Mouse (Mus musculus) midbrain, embryonic 15.5 days (tissue): ENCODE results near the gene 1700067K01Rik. TPM values are rescaled to one million over a fixed set of nuclear protein-coding genes. Genes with fewer than 3 reads are reported as not detected.

ENCODE experiments used
- ATAC-seq: fragments of 200-750 bp; cut with Nextera tagmentation; replicated peaks from 2 replicates; pipeline ENCODE4 v1.8.0; 2017; ENCODE audit warnings: moderate TSS enrichment
- H3K27ac ChIP-seq: fragments of 300-500 bp; sonication (generic); 2 replicates; pipeline ENCODE4 v1.5.1; 2015; ENCODE audit warnings: mild to moderate bottlenecking, inconsistent platforms
- H3K27me3 ChIP-seq: fragments of 300-500 bp; sonication (generic); replicated peaks from 2 replicates; pipeline ENCODE4 v1.6.1; 2015; ENCODE audit warnings: inconsistent platforms
- H3K36me3 ChIP-seq: fragments of 300-500 bp; sonication (generic); replicated peaks from 2 replicates; pipeline ENCODE4 v1.6.1; 2015; ENCODE audit warnings: inconsistent platforms
- H3K4me1 ChIP-seq: fragments of 300-500 bp; sonication (generic); 2 replicates; pipeline ENCODE4 v1.6.1; 2015; ENCODE audit warnings: inconsistent platforms
- H3K4me2 ChIP-seq: fragments of 300-500 bp; sonication (generic); 2 replicates; pipeline ENCODE4 v1.6.1; 2015; ENCODE audit warnings: inconsistent platforms, mild to moderate bottlenecking, moderate library complexity
- H3K4me3 ChIP-seq: fragments of 300-500 bp; sonication (generic); 2 replicates; pipeline ENCODE4 v1.5.1; 2015; ENCODE audit warnings: mild to moderate bottlenecking, inconsistent platforms
- H3K9ac ChIP-seq: fragments of 300-500 bp; sonication (generic); 2 replicates; pipeline ENCODE4 v1.6.1; 2015; ENCODE audit warnings: mild to moderate bottlenecking, inconsistent platforms
- H3K9me3 ChIP-seq: fragments of 300-500 bp; sonication (generic); 2 replicates; pipeline ENCODE4 v1.6.1; 2016; ENCODE audit warnings: inconsistent platforms
- WGBS: fragments of 180-500 bp; shearing (Covaris S2); methylation state at CpG from one replicate; pipeline ENCODE4 v1.1.7; 2015; ENCODE audit warnings: mixed read lengths; 5-methylcytosine and 5-hydroxymethylcytosine counted together
- polyA plus RNA-seq: library from polyadenylated mRNA; unstranded; fragments of >200 nt; fragmentation: Nextera tagmentation; extraction: Ambion mirVana; gene quantifications from 2 replicates; pipeline ENCODE4 v1.2.1, GENCODE M21; 2015

The 1700067K01Rik gene
- polyA plus RNA-seq, 1 experiment from 2014 or later: 0.66 TPM

DNA sequence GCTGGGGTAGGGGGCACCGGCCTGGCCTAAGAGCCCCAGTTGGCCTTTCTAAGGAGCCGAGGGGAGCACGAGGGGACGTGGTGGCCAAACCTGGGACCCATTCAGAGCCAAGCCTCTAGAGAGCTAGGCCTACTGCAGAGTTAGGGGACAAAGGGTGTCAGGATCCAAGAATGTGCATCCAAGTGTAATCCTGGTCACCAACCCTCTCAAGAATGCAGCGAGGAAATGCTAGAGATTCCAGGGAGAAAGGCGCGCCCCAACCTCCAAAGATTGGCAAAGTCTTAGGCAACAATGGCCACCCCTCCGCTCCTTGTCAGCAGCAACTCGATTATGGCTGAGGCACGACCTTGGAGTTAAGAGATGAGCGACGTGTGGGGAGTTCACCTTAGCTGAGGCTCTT, 20.3 kb downstream of the 1700067K01Rik start:
- 36% methylated on average over 12 of the region's 12 CpGs for WGBS
- Histone ChIP-seq H3K27ac (no peak overlapping the region), H3K9me3 (no peaks in the 10 kb centered on the region), H3K4me1 (peaks cover 12% of the 10 kb centered on the region; the same call in 1 of the 2 replicates), H3K4me2 (no peak overlapping the region), H3K36me3 (no peaks in the 10 kb centered on the region), H3K27me3 (peaks cover 29% of the 10 kb centered on the region), H3K9ac (no peak overlapping the region), H3K4me3 (no peak overlapping the region)
- ATAC-seq: no peak

DNA sequence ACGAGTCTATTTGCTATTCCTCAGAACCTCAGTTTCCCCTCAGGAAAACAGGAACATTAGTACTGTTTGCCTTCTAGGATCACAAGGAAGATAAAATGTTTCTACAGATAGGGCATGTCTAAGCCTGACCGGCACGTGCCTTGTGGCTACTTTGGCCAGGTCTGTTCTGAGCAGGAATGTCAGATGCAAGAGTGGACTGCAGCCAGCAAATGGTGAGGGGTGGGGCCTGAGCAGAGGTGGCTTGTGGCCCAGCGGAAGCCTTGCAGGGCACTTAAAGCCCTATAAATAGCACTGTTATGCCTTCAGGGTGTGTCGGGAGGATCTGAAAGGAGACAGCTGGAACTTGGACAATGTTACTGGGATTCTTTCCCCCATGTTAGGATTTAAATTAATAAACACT, 21.8 kb downstream of the 1700067K01Rik start:
- WGBS: 58% methylated on average over 5 of the region's 5 CpGs
- H3K27ac ChIP-seq: no peak overlapping the region
- H3K36me3 ChIP-seq: no peaks in the 10 kb centered on the region
- H3K27me3 ChIP-seq: peaks cover 39% of the 10 kb centered on the region
- H3K9ac ChIP-seq: no peak overlapping the region
- no peak for ATAC-seq
- no peak overlapping the region for H3K4me3 ChIP-seq
- H3K4me1 ChIP-seq: peaks cover 12% of the 10 kb centered on the region; the same call in 1 of the 2 replicates
- no peak overlapping the region for H3K4me2 ChIP-seq
- no peaks in the 10 kb centered on the region for H3K9me3 ChIP-seq

DNA sequence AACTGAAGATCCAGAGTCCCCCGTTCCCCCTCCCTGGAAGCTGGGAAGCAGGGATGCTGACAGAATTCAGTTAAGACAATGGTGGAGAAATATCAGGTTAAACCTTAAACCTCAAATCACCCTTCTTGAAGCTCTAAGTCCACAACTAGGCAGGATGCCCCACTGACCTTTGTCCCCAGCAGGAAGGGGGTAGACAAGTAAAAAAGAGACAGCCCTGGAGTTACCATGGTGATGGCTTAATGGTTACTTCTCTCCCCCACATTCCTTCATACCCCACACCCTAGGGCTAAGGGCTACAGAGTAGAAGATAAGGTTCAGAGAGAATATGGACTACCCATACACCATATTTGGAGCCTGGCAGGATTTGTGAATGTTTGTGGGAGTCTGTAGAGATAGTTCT, 22.3 kb downstream of the 1700067K01Rik start:
- Histone ChIP-seq H3K27me3 (peaks cover 39% of the 10 kb centered on the region), H3K9me3 (no peaks in the 10 kb centered on the region), H3K4me3 (no peak overlapping the region), H3K4me1 (peaks cover 12% of the 10 kb centered on the region; the same call in 1 of the 2 replicates), H3K4me2 (no peak overlapping the region), H3K9ac (no peak overlapping the region), H3K36me3 (no peaks in the 10 kb centered on the region), H3K27ac (no peak overlapping the region)
- 82% methylated on average over 1 of the region's 1 CpGs for WGBS
- ATAC-seq: no peak

DNA sequence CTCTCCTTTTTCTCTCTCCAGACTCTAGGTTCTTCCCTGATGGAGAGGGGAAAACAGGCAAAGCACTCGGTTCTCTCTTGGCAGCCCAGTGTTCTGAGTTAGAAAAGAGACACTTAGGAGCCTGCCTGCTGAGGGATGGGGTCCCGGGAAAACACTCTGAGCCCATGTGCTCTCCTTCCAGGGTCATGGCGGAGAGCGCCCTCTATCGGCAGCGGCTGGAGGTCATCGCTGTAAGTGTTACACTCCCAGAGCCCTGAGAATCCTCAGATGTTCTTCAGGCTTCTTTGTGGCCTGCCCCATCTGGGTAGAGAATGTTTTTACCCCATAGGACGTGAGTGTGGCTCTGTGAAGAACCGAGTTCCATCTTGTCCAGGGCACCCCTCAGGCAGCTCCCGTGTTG, 22.9 kb downstream of the 1700067K01Rik start:
- WGBS: 13% methylated on average over 10 of the region's 10 CpGs

DNA sequence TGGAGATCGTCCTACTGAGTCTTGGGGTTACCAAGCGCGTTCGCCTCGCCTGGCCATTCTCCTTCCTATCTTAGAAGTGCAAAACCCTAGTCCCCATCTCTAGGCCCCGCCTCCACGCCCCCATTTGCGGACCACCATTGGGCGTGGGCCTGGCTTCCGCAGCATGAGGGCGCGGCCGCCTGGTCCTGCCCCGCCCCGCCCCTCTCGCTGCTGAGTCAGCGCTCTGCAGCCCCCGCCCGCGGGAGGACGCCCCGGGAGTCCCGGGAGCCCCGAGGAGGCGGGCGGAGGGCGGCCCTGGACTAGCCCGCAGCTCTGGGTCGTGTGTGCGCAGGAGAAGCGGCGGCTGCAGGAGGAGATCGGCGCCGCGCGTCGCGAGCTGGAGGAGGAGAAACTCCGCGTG, 24.6 kb downstream of the 1700067K01Rik start:
- Histone ChIP-seq H3K4me2 (peak overlapping the region; percentile 96), H3K4me3 (peak overlapping the region; percentile 52), H3K4me1 (peaks cover 12% of the 10 kb centered on the region; the same call in 1 of the 2 replicates), H3K36me3 (no peaks in the 10 kb centered on the region), H3K27me3 (peaks cover 35% of the 10 kb centered on the region), H3K27ac (no peak overlapping the region), H3K9me3 (no peaks in the 10 kb centered on the region), H3K9ac (peak overlapping the region; percentile 40)
- ATAC-seq: peak; percentile 71
- under 1% methylated on average over 41 of the region's 41 CpGs for WGBS

More for the DNA sequence above, 22.9 kb downstream of the 1700067K01Rik start:
- Histone ChIP-seq H3K4me3 (no peak overlapping the region), H3K36me3 (no peaks in the 10 kb centered on the region), H3K4me1 (peaks cover 12% of the 10 kb centered on the region; the same call in 1 of the 2 replicates), H3K27ac (no peak overlapping the region), H3K9me3 (no peaks in the 10 kb centered on the region), H3K27me3 (peaks cover 39% of the 10 kb centered on the region), H3K9ac (no peak overlapping the region), H3K4me2 (no peak overlapping the region)
- ATAC-seq: no peak

DNA sequence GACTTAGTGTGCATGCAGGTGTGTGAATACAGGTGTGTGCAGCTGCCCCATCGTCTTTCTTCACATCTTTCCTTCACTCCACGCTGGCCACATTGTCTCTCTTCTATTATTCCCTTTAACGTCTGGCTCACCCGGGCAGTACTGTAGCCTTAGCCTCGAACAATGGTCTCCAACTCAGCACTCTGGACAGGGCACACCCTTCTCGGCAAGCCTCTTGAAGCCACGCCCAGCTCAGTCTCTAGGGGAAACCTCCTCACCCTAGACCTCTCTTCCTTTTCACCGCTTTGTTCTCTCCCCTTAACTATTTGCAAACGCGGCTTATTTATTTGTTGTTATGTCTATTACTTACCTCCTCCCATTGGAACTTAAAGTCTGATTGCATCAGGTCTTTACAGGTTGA, 26.1 kb downstream of the 1700067K01Rik start:
- no peak overlapping the region for H3K9ac ChIP-seq
- H3K4me1 ChIP-seq: peaks cover 8% of the 10 kb centered on the region; the same call in 1 of the 2 replicates
- no peak overlapping the region for H3K27ac ChIP-seq
- H3K9me3 ChIP-seq: no peaks in the 10 kb centered on the region
- no peaks in the 10 kb centered on the region for H3K36me3 ChIP-seq
- 15% methylated on average over 10 of the region's 10 CpGs for WGBS
- no peak overlapping the region for H3K4me3 ChIP-seq
- peaks cover 26% of the 10 kb centered on the region for H3K27me3 ChIP-seq
- no peak overlapping the region for H3K4me2 ChIP-seq
- ATAC-seq: no peak

DNA sequence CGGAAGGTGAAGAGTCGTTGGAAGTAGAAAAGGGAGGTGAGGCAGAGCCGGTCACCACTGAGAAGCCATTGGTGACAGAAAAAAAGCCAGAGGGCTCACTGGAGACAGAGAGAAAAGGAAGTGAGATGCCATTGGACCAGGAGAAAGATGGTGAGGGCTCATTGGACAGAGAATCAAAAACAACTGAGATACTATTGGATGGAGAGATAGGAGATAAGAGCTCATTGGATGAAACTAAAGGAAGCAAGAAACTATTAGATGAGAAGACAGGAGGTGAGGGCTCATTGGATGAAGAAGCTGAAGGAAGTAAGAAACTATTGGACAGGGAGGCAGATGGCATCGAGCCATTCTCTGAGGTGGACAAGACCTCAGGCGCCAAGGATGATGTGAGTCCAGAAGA, 28.0 kb downstream of the 1700067K01Rik start:
- H3K9me3 ChIP-seq: no peaks in the 10 kb centered on the region
- peaks cover 8% of the 10 kb centered on the region; the same call in 1 of the 2 replicates for H3K4me1 ChIP-seq
- 93% methylated on average over 5 of the region's 5 CpGs for WGBS
- H3K27me3 ChIP-seq: peaks cover 19% of the 10 kb centered on the region
- ATAC-seq: no peak
- no peaks in the 10 kb centered on the region for H3K36me3 ChIP-seq
- no peak overlapping the region for H3K4me3 ChIP-seq
- H3K4me2 ChIP-seq: no peak overlapping the region
- no peak overlapping the region for H3K27ac ChIP-seq
- no peak overlapping the region for H3K9ac ChIP-seq

DNA sequence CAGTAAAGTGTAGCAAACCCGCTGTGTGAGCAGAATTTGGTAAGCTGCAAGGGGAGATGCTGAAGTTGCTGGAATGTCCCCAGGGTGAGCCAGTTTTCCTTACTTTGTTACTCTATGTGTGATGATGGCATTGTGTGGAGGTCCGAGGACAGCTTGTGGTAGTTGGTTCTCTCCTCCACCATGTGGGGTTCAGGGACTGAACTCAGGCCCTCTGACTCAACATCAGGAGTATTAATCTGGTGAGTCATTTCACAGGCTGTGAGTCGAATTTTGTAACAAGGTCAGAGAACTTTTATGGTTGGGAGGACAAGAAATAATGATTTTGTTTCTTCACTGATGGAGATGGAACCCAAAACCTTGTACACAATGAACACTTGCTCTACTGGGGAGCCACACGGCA, 31.5 kb downstream of the 1700067K01Rik start:
- H3K4me3 ChIP-seq: no peak overlapping the region
- H3K4me2 ChIP-seq: no peak overlapping the region
- H3K27me3 ChIP-seq: no peaks in the 10 kb centered on the region
- H3K27ac ChIP-seq: no peak overlapping the region
- no peak overlapping the region for H3K9ac ChIP-seq
- H3K9me3 ChIP-seq: no peaks in the 10 kb centered on the region
- WGBS: 76% methylated on average over 4 of the region's 4 CpGs
- H3K4me1 ChIP-seq: no peaks in the 10 kb centered on the region
- no peaks in the 10 kb centered on the region for H3K36me3 ChIP-seq
- ATAC-seq: no peak

DNA sequence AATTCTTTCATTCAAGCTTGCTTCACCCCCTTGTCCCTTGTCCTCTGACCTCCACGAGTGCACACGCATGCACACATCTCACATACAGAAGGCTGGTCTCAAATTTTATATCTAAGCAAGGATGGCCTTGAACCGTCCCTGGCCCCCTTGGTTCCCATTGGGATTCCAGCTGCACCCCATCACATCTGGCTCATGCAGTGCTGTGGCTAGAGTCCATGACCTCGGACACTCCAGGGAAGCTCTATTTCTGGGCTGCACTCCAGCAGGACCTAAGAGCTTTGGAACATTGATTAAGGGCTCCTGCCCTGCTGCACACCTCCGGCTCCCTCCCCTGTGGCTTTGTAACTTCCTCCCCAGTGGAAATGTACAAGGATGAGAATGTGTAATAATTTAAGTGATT, 36.7 kb downstream of the 1700067K01Rik start:
- H3K27me3 ChIP-seq: peaks cover 33% of the 10 kb centered on the region
- 77% methylated on average over 5 of the region's 5 CpGs for WGBS
- no peak for ATAC-seq
- peaks cover 11% of the 10 kb centered on the region for H3K4me1 ChIP-seq
- no peak overlapping the region for H3K4me2 ChIP-seq
- no peak overlapping the region for H3K27ac ChIP-seq
- H3K9me3 ChIP-seq: no peaks in the 10 kb centered on the region
- no peaks in the 10 kb centered on the region for H3K36me3 ChIP-seq
- no peak overlapping the region for H3K4me3 ChIP-seq
- H3K9ac ChIP-seq: no peak overlapping the region

DNA sequence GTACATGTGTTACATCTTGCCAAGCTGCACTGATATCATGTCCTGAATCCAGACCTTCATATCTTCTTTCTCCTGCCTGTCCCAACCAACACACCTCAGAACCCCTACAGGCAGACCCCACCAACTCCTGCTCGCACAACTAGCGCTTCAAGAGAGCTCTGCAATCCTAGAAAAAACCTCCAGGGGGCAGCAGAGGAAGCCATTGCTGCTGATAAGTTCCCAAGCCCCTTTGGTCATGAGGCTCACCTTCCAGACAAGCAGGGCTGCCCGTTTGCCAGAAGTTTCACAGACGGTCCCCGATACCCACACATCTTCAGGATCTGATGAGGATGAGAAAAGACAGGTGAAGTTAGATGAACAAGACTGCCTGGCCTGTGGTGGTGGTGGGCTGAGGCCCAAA, 37.7 kb downstream of the 1700067K01Rik start:
- ATAC-seq: no peak
- H3K27me3 ChIP-seq: peaks cover 43% of the 10 kb centered on the region

DNA sequence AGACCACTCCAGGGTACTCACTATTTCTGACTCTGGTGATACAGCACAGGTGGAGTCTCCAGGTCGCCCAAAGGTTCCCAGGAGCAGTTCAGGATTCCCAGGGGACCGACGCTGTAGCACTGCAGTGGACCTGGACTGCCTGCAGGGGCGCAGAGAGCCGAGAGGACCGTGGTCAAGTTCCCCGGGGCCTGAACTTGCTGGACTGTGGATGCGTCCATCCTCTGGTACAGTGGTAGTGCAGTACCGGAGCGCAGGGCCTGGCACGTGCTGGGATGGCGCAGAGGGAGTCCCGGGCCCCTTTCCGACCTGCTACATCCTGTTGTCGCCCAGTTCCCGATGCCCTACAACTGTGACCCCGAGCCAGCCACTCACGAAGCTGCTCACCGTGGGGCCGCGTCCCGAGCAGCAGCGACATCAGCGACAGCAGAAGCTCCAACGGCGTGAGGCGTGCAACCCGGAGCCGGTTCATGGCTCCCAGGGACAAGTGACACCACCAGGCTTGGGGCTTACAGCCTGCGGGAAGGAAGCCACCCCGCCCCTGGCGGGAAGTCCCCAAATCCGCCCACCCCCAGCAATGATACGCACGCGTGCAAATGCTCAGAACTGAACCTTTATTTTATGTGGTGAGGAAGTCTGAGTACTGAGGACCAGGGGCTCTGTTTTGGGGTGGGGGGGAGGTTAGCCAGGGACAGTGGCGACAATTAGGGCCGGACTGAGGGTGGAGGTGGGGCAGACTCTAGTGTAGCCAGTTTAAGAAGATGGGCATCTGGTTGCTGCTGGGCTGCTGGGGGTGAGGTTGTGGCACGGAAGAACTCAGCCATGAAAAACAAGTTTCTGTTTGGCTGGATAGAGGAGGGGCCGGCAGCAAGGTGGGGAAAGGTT, 41.0 kb downstream of the 1700067K01Rik start, which contains the start of gene Il27ra:
TSS of gene Il27ra (minus strand) at position 524 of the 882 bp plus-strand sequence.
- H3K4me1 ChIP-seq: peaks cover 14% of the 10 kb centered on the region
- peak; percentile 42; the same call in 1 of the 2 replicates for ATAC-seq
- H3K27me3 ChIP-seq: peaks cover 59% of the 10 kb centered on the region
- H3K9ac ChIP-seq: no peak within 1 kb of the TSS
- peak within 1 kb of the TSS; percentile 22 for H3K4me3 ChIP-seq
- 4% methylated on average over 40 of the region's 40 CpGs for WGBS
- H3K4me2 ChIP-seq: peak within 1 kb of the TSS; percentile 46
- no peaks in the 10 kb centered on the region for H3K9me3 ChIP-seq
- H3K36me3 ChIP-seq: no peaks in the 10 kb centered on the region
- no peak within 1 kb of the TSS for H3K27ac ChIP-seq

More for the DNA sequence above, 37.7 kb downstream of the 1700067K01Rik start:
- no peak overlapping the region for H3K4me3 ChIP-seq
- H3K36me3 ChIP-seq: no peaks in the 10 kb centered on the region
- no peaks in the 10 kb centered on the region for H3K9me3 ChIP-seq
- H3K4me1 ChIP-seq: peaks cover 11% of the 10 kb centered on the region
- no peak overlapping the region for H3K9ac ChIP-seq
- no peak overlapping the region for H3K27ac ChIP-seq
- no peak overlapping the region for H3K4me2 ChIP-seq
- WGBS: 10% methylated on average over 5 of the region's 5 CpGs

DNA sequence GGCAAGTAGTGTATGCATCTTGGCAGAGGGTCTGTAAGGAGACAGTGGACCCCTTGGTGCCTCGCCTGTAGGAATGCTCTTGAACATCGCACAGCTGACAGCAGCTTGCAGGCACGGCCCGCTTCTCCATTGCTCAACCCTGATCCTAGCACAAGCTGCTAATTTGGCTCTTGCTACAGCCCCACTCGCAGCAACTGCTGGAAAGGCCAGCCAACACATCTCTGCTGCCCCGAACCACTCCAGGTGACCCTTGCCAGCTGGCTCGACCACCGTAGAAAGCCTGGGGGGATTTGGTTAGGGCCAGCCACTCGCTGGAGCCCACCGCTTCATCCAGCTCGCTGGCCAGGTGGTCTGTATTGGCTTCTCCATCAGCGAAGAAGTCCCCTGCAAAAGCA, 41.6 kb downstream of the 1700067K01Rik start:
- no peak for ATAC-seq
- Histone ChIP-seq H3K27ac (no peak overlapping the region), H3K4me1 (peaks cover 14% of the 10 kb centered on the region), H3K27me3 (peaks cover 59% of the 10 kb centered on the region), H3K36me3 (no peaks in the 10 kb centered on the region), H3K9ac (no peak overlapping the region), H3K4me3 (no peak overlapping the region), H3K9me3 (no peaks in the 10 kb centered on the region), H3K4me2 (0 out of 2 replicates have a peak overlapping the region, but pooled peaks have one; percentile 46)
- WGBS: 34% methylated on average over 12 of the region's 12 CpGs
